Mouse (Mus musculus) heart, adult 2 months (tissue): ENCODE results near the gene Pde6h.

Experiments
- EP300 ChIP-seq: fragments of 200-500 bp; IDR thresholded peaks from 2 replicates; pipeline ENCODE4 v1.6.1; 2011; ENCODE audit warnings: low read depth, low read length, control low read depth; ENCODE audit not compliant: insufficient read depth
- POLR2A ChIP-seq: fragments of 200-500 bp; IDR thresholded peaks from 2 replicates; pipeline ENCODE4 v1.6.1; 2011; ENCODE audit warnings: mild to moderate bottlenecking, low read depth, low read length, control low read depth; ENCODE audit not compliant: insufficient read depth

DNA sequence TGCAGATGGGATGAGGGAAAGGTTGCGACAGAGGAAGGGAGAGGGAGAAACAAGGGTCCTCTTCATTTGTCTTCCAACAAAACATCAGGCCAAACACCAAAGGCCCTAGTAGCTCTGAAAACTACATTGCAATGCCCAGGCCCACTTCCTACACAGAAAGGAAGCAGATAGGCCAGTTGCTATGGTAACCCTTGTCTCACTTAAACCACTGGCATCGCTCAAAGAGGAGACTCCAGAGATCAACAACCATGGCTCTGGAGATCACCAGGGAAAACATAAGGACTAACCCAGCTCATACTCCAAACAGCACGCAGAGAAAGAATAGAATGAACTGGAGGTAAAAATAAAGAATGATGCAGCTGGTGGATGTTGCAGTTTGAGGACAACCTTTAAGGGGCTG is 11.6 kb downstream of the Pde6h start:
- TF ChIP-seq POLR2A (no peak), EP300 (no peak)
